Comparison of ENCODE assay signal across 28 mouse cellular contexts in genomic region chr4:135291199-135291598, GRCm38 (mm10). TPM values are rescaled to one million over a fixed set of nuclear protein-coding genes. Genes with fewer than 3 reads are reported as not detected.
DNase-seq lines count a peak whose midpoint lies in the region; ATAC-seq and TF ChIP-seq lines count a peak whose summit lies in the region.
"Had no signal": no experiment of that assay in that cellular context is flagged by ENCODE, and none has a peak within 500 bp of the region (broad histone marks: within the 10 kb centered on the region; RNA-seq: fewer than 3 reads in every experiment).

No protein-coding gene starts in this region.

- no peak for TF ChIP-seq EP300 in heart, adult 2 months (IDR thresholded peaks at IDR 0.05; ENCODE audit: insufficient read depth, low read depth, low read length)

- intact Hi-C loops in heart, adult 2 months (cut with DNase I), result no loop called here

- no peak overlapping the region for H3K4me3 ChIP-seq in heart, adult 2 months
- no peak overlapping the region for H3K4me3 ChIP-seq in liver, embryonic 12.5 days
- H3K4me3 ChIP-seq in liver, embryonic 11.5 days (ENCODE audit: low read depth, low read length), result no peak overlapping the region
- no peak overlapping the region for H3K4me3 ChIP-seq in lung, adult 2 months (replicated peaks; ENCODE audit: extremely low read depth, low read depth, low read length)
- H3K4me3 ChIP-seq: embryonic facial prominence, embryonic 10.5 days; embryonic facial prominence, embryonic 13.5 days; erythroblast, embryonic 14.5 days; forebrain, embryonic 12.5 days; forebrain, embryonic 15.5 days; heart, embryonic 15.5 days; hindbrain, embryonic 10.5 days; hindbrain, embryonic 13.5 days had no signal

- DNase-seq in heart, adult 2 months, result no peak
- no peak for DNase-seq in heart, postnatal 4 days
- DNase-seq in liver, embryonic 11.5 days (ENCODE audit: low spot score), result no peak
- DNase-seq in lung, adult 18-20 months, result peak; percentile 56 to 76
- no peak for DNase-seq in lung, postnatal 4 days
- DNase-seq in lung, postnatal 25 days (ENCODE audit: low spot score), result peak; percentile 60
- no peak for DNase-seq in lung, adult 2 months
- DNase-seq: adrenal gland, adult 8-10 months; adrenal gland, postnatal 25 days; cerebellum, adult 11-12 months; cerebellum, adult 8-10 months; cerebellum, postnatal 10 days; cerebellum, postnatal 36 days; embryo, embryonic 11 days; gastrocnemius, postnatal 25 days; heart, postnatal 10 days had no signal

- H3K9me3 ChIP-seq in liver, embryonic 12.5 days (replicated peaks), result no peaks in the 10 kb centered on the region
- H3K9me3 ChIP-seq in liver, embryonic 11.5 days (ENCODE audit: control insufficient read depth, low read length), result no peaks in the 10 kb centered on the region
- H3K9me3 ChIP-seq: embryonic facial prominence, embryonic 10.5 days; embryonic facial prominence, embryonic 13.5 days; forebrain, embryonic 12.5 days; forebrain, embryonic 15.5 days; heart, embryonic 15.5 days; hindbrain, embryonic 10.5 days; hindbrain, embryonic 13.5 days had no signal

- TF ChIP-seq POLR2A in heart, adult 2 months (IDR thresholded peaks at IDR 0.05; ENCODE audit: insufficient read depth, low read depth, low read length), result no peak
- TF ChIP-seq POLR2A in lung, adult 2 months (IDR thresholded peaks at IDR 0.05; ENCODE audit: borderline replicate concordance, extremely low read depth, low read depth, low read length), result no peak

- 93% methylated on average over 8 of the region's 8 CpGs for WGBS in heart, adult 2 months
- 85% methylated on average over 8 of the region's 8 CpGs for WGBS in liver, embryonic 12.5 days (ENCODE audit: insufficient replicate concordance)
- 87% methylated on average over 8 of the region's 8 CpGs for WGBS in liver, embryonic 11.5 days
- 72% methylated on average over 8 of the region's 8 CpGs for WGBS in lung, adult 2 months

- H3K27me3 ChIP-seq in heart, adult 2 months (ENCODE audit: control insufficient read depth, insufficient read depth, low read length), result no peaks in the 10 kb centered on the region
- H3K27me3 ChIP-seq in liver, embryonic 12.5 days (replicated peaks), result no peaks in the 10 kb centered on the region
- no peaks in the 10 kb centered on the region for H3K27me3 ChIP-seq in liver, embryonic 11.5 days (replicated peaks; ENCODE audit: control insufficient read depth, insufficient read depth, low read length)
- H3K27me3 ChIP-seq: embryonic facial prominence, embryonic 13.5 days; forebrain, embryonic 15.5 days; heart, embryonic 15.5 days; hindbrain, embryonic 13.5 days had no signal

- H3K4me1 ChIP-seq in heart, adult 2 months (ENCODE audit: control insufficient read depth, insufficient read depth, low read length), result peaks cover 6% of the 10 kb centered on the region
- peaks cover 62% of the 10 kb centered on the region for H3K4me1 ChIP-seq in liver, embryonic 12.5 days
- peaks cover 43% of the 10 kb centered on the region for H3K4me1 ChIP-seq in liver, embryonic 11.5 days (replicated peaks; ENCODE audit: control insufficient read depth, insufficient read depth, low read length)
- H3K4me1 ChIP-seq in lung, adult 2 months (ENCODE audit: control insufficient read depth, insufficient read depth, low read length), result peaks cover 29% of the 10 kb centered on the region

- no peak overlapping the region for H3K4me2 ChIP-seq in liver, embryonic 12.5 days
- no peak overlapping the region for H3K4me2 ChIP-seq in liver, embryonic 11.5 days
- H3K4me2 ChIP-seq: embryonic facial prominence, embryonic 13.5 days; forebrain, embryonic 12.5 days; forebrain, embryonic 15.5 days; heart, embryonic 11.5 days; heart, embryonic 15.5 days; hindbrain, embryonic 13.5 days had no signal

- no peak overlapping the region for H3K9ac ChIP-seq in heart, adult 2 months (ENCODE audit: low read depth, low read length)
- H3K9ac ChIP-seq in liver, embryonic 12.5 days, result no peak overlapping the region
- no peak overlapping the region for H3K9ac ChIP-seq in liver, embryonic 11.5 days (ENCODE audit: low read depth, low read length)
- H3K9ac ChIP-seq: embryonic facial prominence, embryonic 13.5 days; forebrain, embryonic 12.5 days; forebrain, embryonic 15.5 days; heart, embryonic 15.5 days; hindbrain, embryonic 13.5 days had no signal

- no peaks in the 10 kb centered on the region for H3K79me2 ChIP-seq in heart, adult 2 months (replicated peaks; ENCODE audit: control insufficient read depth, insufficient read depth, low read length)

- no peaks in the 10 kb centered on the region for H3K36me3 ChIP-seq in heart, adult 2 months (ENCODE audit: control insufficient read depth, insufficient read depth, low read length)
- no peaks in the 10 kb centered on the region for H3K36me3 ChIP-seq in liver, embryonic 12.5 days
- H3K36me3 ChIP-seq in liver, embryonic 11.5 days (ENCODE audit: control insufficient read depth, insufficient read depth, low read length), result no peaks in the 10 kb centered on the region
- H3K36me3 ChIP-seq: embryonic facial prominence, embryonic 10.5 days; embryonic facial prominence, embryonic 13.5 days; forebrain, embryonic 12.5 days; forebrain, embryonic 15.5 days; heart, embryonic 15.5 days; hindbrain, embryonic 10.5 days; hindbrain, embryonic 13.5 days had no signal

- H3K27ac ChIP-seq in heart, adult 2 months, result peak overlapping the region; percentile 69; the same call in 1 of the 2 replicates
- peak overlapping the region; percentile 72; the same call in 1 of the 2 replicates for H3K27ac ChIP-seq in liver, embryonic 12.5 days
- H3K27ac ChIP-seq in liver, embryonic 11.5 days (ENCODE audit: low read depth, low read length), result no peak overlapping the region
- H3K27ac ChIP-seq: embryonic facial prominence, embryonic 10.5 days; embryonic facial prominence, embryonic 13.5 days; forebrain, embryonic 12.5 days; forebrain, embryonic 15.5 days; heart, embryonic 15.5 days; hindbrain, embryonic 13.5 days had no signal

- ATAC-seq in liver, embryonic 12.5 days, result no peak
- ATAC-seq in liver, embryonic 11.5 days (replicated peaks; ENCODE audit: low FRiP score), result no peak
- ATAC-seq: activated CD4-positive, CD25-positive, alpha-beta regulatory T cell, adult 4 months; forebrain, embryonic 15.5 days; hindbrain, embryonic 16.5 days had no signal

- TF ChIP-seq CTCF in heart, adult 2 months (IDR thresholded peaks at IDR 0.05), result no peak
- no peak for TF ChIP-seq CTCF in lung, adult 2 months (IDR thresholded peaks at IDR 0.05; ENCODE audit: insufficient read depth, low read length)

RNA-seq across cellular contexts. Expression of gene Clic4, which starts 18.6 kb away (rescaled TPM):
- total RNA-seq in heart, adult 2 months (2021), result 100 to 1,000 TPM; 248 to 249 TPM
- 148 and 227 TPM in 2 replicates for polyA plus RNA-seq in heart, adult 2 months (2012; rRNA removed)
- 100 to 1,000 TPM; 313 to 318 TPM for total RNA-seq in heart, postnatal 4 days (2021)
- polyA plus RNA-seq in liver, embryonic 12.5 days (2016; fragmentation: Nextera tagmentation; extraction: Ambion mirVana), result 161 and 169 TPM in 2 replicates
- 149 and 176 TPM in 2 replicates for polyA plus RNA-seq in liver, embryonic 11.5 days (2014; fragmentation: Nextera tagmentation; extraction: Ambion mirVana)
- polyA plus RNA-seq in lung, adult 2 months (2012; rRNA removed), result 190 and 227 TPM in 2 replicates

Comparison
In these comparisons a context has a peak if more than half of its experiments do, and no peak if none do; other contexts are left out.
1. DNase-seq: peak in lung, adult 18-20 months (2 of 2) and lung, postnatal 25 days (single experiment); none in heart, adult 2 months (0 of 2), heart, postnatal 4 days (single experiment), liver, embryonic 11.5 days (single experiment), lung, postnatal 4 days (0 of 2) and lung, adult 2 months (single experiment).